Mouse (Mus musculus): ENCODE results near the gene Osm. TPM values are rescaled to one million over a fixed set of nuclear protein-coding genes. Genes with fewer than 3 reads are reported as not detected.

The Osm gene
- polyA plus RNA-seq, 1 experiment from 2014 or later, result not detected

GRCm38 (mm10) chr11:4271544-4271943, 35.3 kb downstream of the Osm start:
- Histone ChIP-seq H3K36me3 (no peaks in the 10 kb centered on the region), H3K27me3 (peaks cover 50% of the 10 kb centered on the region), H3K27ac (no peak overlapping the region), H3K4me2 (no peak overlapping the region), H3K4me1 (replicated peaks) (peaks cover 15% of the 10 kb centered on the region; the same call in 1 of the 2 replicates), H3K9me3 (no peaks in the 10 kb centered on the region), H3K9ac (replicated peaks) (no peak overlapping the region), H3K4me3 (replicated peaks) (no peak overlapping the region)
- no peak for ATAC-seq (ENCODE audit: insufficient number of reproducible peaks, insufficient read depth, low FRiP score, low TSS enrichment, low read depth)
- 73% methylated on average over 11 of the region's 11 CpGs for WGBS

GRCm38 (mm10) chr11:4276411-4276861, 40.2 kb downstream of the Osm start:
- Histone ChIP-seq H3K4me2 (no peak overlapping the region), H3K4me3 (replicated peaks) (no peak overlapping the region), H3K27me3 (peaks cover 2% of the 10 kb centered on the region), H3K4me1 (replicated peaks) (peaks cover 13% of the 10 kb centered on the region), H3K9me3 (no peaks in the 10 kb centered on the region), H3K9ac (replicated peaks) (no peak overlapping the region), H3K27ac (peak overlapping the region; percentile 62; the same call in 1 of the 2 replicates), H3K36me3 (no peaks in the 10 kb centered on the region)
- 47% methylated on average over 11 of the region's 11 CpGs for WGBS
- 0 out of 2 replicates have a peak, but pooled peaks have one; percentile 48 for ATAC-seq (ENCODE audit: insufficient number of reproducible peaks, insufficient read depth, low FRiP score, low TSS enrichment, low read depth)

- H3K4me3 ChIP-seq (replicated peaks), result no peak overlapping the region
- WGBS, result 62% methylated on average over 7 of the region's 7 CpGs
- no peak overlapping the region for H3K4me2 ChIP-seq
- no peaks in the 10 kb centered on the region for H3K36me3 ChIP-seq
- H3K9me3 ChIP-seq, result no peaks in the 10 kb centered on the region
- ATAC-seq (ENCODE audit: insufficient number of reproducible peaks, insufficient read depth, low FRiP score, low TSS enrichment, low read depth), result no peak
- no peaks in the 10 kb centered on the region for H3K27me3 ChIP-seq
- H3K27ac ChIP-seq, result no peak overlapping the region
- H3K4me1 ChIP-seq (replicated peaks), result peaks cover 20% of the 10 kb centered on the region
- no peak overlapping the region for H3K9ac ChIP-seq (replicated peaks)
Measured at GRCm38 (mm10) chr11:4279909-4280308, 43.7 kb downstream of the Osm start.

- Histone ChIP-seq H3K27me3 (no peaks in the 10 kb centered on the region), H3K4me1 (replicated peaks) (peaks cover 10% of the 10 kb centered on the region), H3K4me3 (replicated peaks) (no peak overlapping the region), H3K9me3 (no peaks in the 10 kb centered on the region), H3K36me3 (no peaks in the 10 kb centered on the region), H3K4me2 (no peak overlapping the region), H3K9ac (replicated peaks) (no peak overlapping the region), H3K27ac (no peak overlapping the region)
- WGBS, result 85% methylated on average over 6 of the region's 6 CpGs
- no peak for ATAC-seq (ENCODE audit: insufficient number of reproducible peaks, insufficient read depth, low FRiP score, low TSS enrichment, low read depth)
Measured at GRCm38 (mm10) chr11:4281852-4282251, 45.6 kb downstream of the Osm start.

- H3K9ac ChIP-seq (replicated peaks), result no peak overlapping the region
Measured at GRCm38 (mm10) chr11:4283627-4284026, 47.4 kb downstream of the Osm start.

GRCm38 (mm10) chr11:4289280-4289679, 53.1 kb downstream of the Osm start:
- no peak overlapping the region for H3K4me3 ChIP-seq (replicated peaks)
- ATAC-seq (ENCODE audit: insufficient number of reproducible peaks, insufficient read depth, low FRiP score, low TSS enrichment, low read depth), result no peak
- WGBS, result 58% methylated on average over 3 of the region's 3 CpGs
- no peak overlapping the region for H3K27ac ChIP-seq
- H3K27me3 ChIP-seq, result peaks cover 8% of the 10 kb centered on the region; the same call in 1 of the 2 replicates
- no peak overlapping the region for H3K9ac ChIP-seq (replicated peaks)
- no peak overlapping the region for H3K4me2 ChIP-seq
- H3K36me3 ChIP-seq, result no peaks in the 10 kb centered on the region
- no peaks in the 10 kb centered on the region for H3K9me3 ChIP-seq
- H3K4me1 ChIP-seq (replicated peaks), result no peaks in the 10 kb centered on the region

More at GRCm38 (mm10) chr11:4283627-4284026, 47.4 kb downstream of the Osm start:
- WGBS, result 7% methylated on average over 4 of the region's 4 CpGs
- H3K27ac ChIP-seq, result peak overlapping the region; percentile 20; the same call in 1 of the 2 replicates
- no peaks in the 10 kb centered on the region for H3K27me3 ChIP-seq
- no peak overlapping the region for H3K4me3 ChIP-seq (replicated peaks)
- H3K36me3 ChIP-seq, result no peaks in the 10 kb centered on the region
- H3K4me2 ChIP-seq, result 0 out of 2 replicates have a peak overlapping the region, but pooled peaks have one; percentile 2
- no peaks in the 10 kb centered on the region for H3K9me3 ChIP-seq
- no peak for ATAC-seq (ENCODE audit: insufficient number of reproducible peaks, insufficient read depth, low FRiP score, low TSS enrichment, low read depth)
- H3K4me1 ChIP-seq (replicated peaks), result peaks cover 6% of the 10 kb centered on the region

Other genes with a start within 250 kb of the Osm start
- gene Sec14l4, start 205.0 kb upstream of the Osm start, polyA plus RNA-seq (2016; fragmentation: Nextera tagmentation; extraction: Ambion mirVana), result not detected in 2 replicates
- gene Sec14l3, start 171.6 kb upstream of the Osm start, polyA plus RNA-seq (2016; fragmentation: Nextera tagmentation; extraction: Ambion mirVana), result not detected in 2 replicates
- 8.7 TPM in 2 replicates for gene Mtfp1, start 141.0 kb upstream of the Osm start, polyA plus RNA-seq (2016; fragmentation: Nextera tagmentation; extraction: Ambion mirVana)
- gene Sec14l2, start 113.0 kb upstream of the Osm start, polyA plus RNA-seq (2016; fragmentation: Nextera tagmentation; extraction: Ambion mirVana), result 3.2 and 3.3 TPM in 2 replicates
- gene Rnf215, start 101.2 kb upstream of the Osm start, polyA plus RNA-seq (2016; fragmentation: Nextera tagmentation; extraction: Ambion mirVana), result 36.6 and 39.5 TPM in 2 replicates
- gene Ccdc157, start 76.1 kb upstream of the Osm start, polyA plus RNA-seq (2016; fragmentation: Nextera tagmentation; extraction: Ambion mirVana), result 9.4 and 10.1 TPM in 2 replicates
- 71.4 and 78.8 TPM in 2 replicates for gene Sf3a1, start 76.1 kb upstream of the Osm start, polyA plus RNA-seq (2016; fragmentation: Nextera tagmentation; extraction: Ambion mirVana)
- 36.5 and 36.8 TPM in 2 replicates for gene Tbc1d10a, start 49.6 kb upstream of the Osm start, polyA plus RNA-seq (2016; fragmentation: Nextera tagmentation; extraction: Ambion mirVana)
- 2.3 and 2.7 TPM in 2 replicates for gene Castor1, start 18.2 kb upstream of the Osm start, polyA plus RNA-seq (2016; fragmentation: Nextera tagmentation; extraction: Ambion mirVana)
- 0.05 and 0.06 TPM in 2 replicates for gene Lif, start 21.1 kb downstream of the Osm start, polyA plus RNA-seq (2016; fragmentation: Nextera tagmentation; extraction: Ambion mirVana)
- 0.31 TPM in 2 replicates for gene Hormad2, start 204.7 kb downstream of the Osm start, polyA plus RNA-seq (2016; fragmentation: Nextera tagmentation; extraction: Ambion mirVana)